Mouse (Mus musculus) MEL (cell line): ENCODE measurements around the gene Mpp6. TPM values are rescaled to one million over a fixed set of nuclear protein-coding genes. Genes with fewer than 3 reads are reported as not detected.

Experiments used
- DNase-seq: peaks from one replicate; pipeline ENCODE4 v3.0.0; 2011; ENCODE audit warnings: low read depth, low spot score
- H3K27ac ChIP-seq: 2 replicates; pipeline ENCODE4 v1.5.1; 2012; ENCODE audit warnings: low read depth, mild to moderate bottlenecking, control low read depth, low read length, moderate library complexity; ENCODE audit not compliant: control insufficient read depth
- H3K27me3 ChIP-seq, 2 experiments: fragments of 150-350 bp in 1 of 2; sonication (generic) in 1 of 2; 2 replicates each; pipeline ENCODE4 v1.6.1; 2012; ENCODE audit warnings: low read length in 2 of 2, mild to moderate bottlenecking in 2 of 2, improper control_type of control experiment in 1 of 2, moderate library complexity in 1 of 2; ENCODE audit not compliant: insufficient read depth in 2 of 2, control insufficient read depth in 1 of 2
- H3K36me3 ChIP-seq, 2 experiments: 2 replicates each; pipeline ENCODE4 v1.6.1; 2012 to 2014; ENCODE audit warnings: low read length in 2 of 2, improper control_type of control experiment in 1 of 2, inconsistent platforms in 1 of 2, mild to moderate bottlenecking in 1 of 2; ENCODE audit not compliant: insufficient read depth in 2 of 2, control insufficient read depth in 1 of 2
- H3K4me1 ChIP-seq, 2 experiments: fragments of 150-350 bp in 1 of 2; sonication (generic) in 1 of 2; 2 replicates each; pipeline ENCODE4 v1.6.1; 2012; ENCODE audit warnings: low read length in 2 of 2, improper control_type of control experiment in 1 of 2, mild to moderate bottlenecking in 1 of 2; ENCODE audit not compliant: insufficient read depth in 2 of 2, control insufficient read depth in 1 of 2
- H3K4me3 ChIP-seq, 2 experiments: fragments of 150-350 bp in 1 of 2; sonication (generic) in 1 of 2; 2 replicates each; pipeline ENCODE4 v1.5.1; 2012; ENCODE audit warnings: low read depth in 2 of 2, low read length in 2 of 2, mild to moderate bottlenecking in 2 of 2, moderate library complexity in 2 of 2, control low read depth in 1 of 2, improper control_type of control experiment in 1 of 2; ENCODE audit not compliant: control insufficient read depth in 1 of 2, insufficient read depth in 1 of 2
- H3K79me2 ChIP-seq: 2 replicates; pipeline ENCODE4 v1.6.1; 2012; ENCODE audit warnings: mild to moderate bottlenecking, low read length, moderate library complexity; ENCODE audit not compliant: control insufficient read depth, poor library complexity, insufficient read depth
- H3K9ac ChIP-seq: 2 replicates; pipeline ENCODE4 v1.6.1; 2012; ENCODE audit warnings: low read depth, mild to moderate bottlenecking, control low read depth, low read length, moderate library complexity; ENCODE audit not compliant: control insufficient read depth, poor library complexity, severe bottlenecking
- H3K9me3 ChIP-seq: fragments of 150-350 bp; sonication (generic); replicated peaks from 2 replicates; pipeline ENCODE4 v1.6.1; 2012; ENCODE audit warnings: mild to moderate bottlenecking, low read length, improper control_type of control experiment, moderate library complexity; ENCODE audit not compliant: insufficient read depth
- CHD1 ChIP-seq: IDR thresholded peaks from 2 replicates; pipeline ENCODE4 v1.6.1; 2012; ENCODE audit warnings: low read depth, mild to moderate bottlenecking, inconsistent platforms, low read length, improper control_type of control experiment
- CHD2 ChIP-seq: IDR thresholded peaks from 2 replicates; pipeline ENCODE4 v1.6.1; 2011; ENCODE audit warnings: low read length, improper control_type of control experiment
- CTCF ChIP-seq, 3 experiments: IDR thresholded peaks in 2 of 3; conservative IDR thresholded peaks in 1 of 3; 2 replicates each; pipeline ENCODE4 v1.5.1; 2011 to 2012; ENCODE audit warnings: low read length in 3 of 3, low read depth in 2 of 3, mild to moderate bottlenecking in 2 of 3, improper control_type of control experiment in 1 of 3, inconsistent platforms in 1 of 3, mixed read lengths in 1 of 3, moderate library complexity in 1 of 3; ENCODE audit not compliant: control insufficient read depth in 1 of 3, insufficient read depth in 1 of 3, poor library complexity in 1 of 3, severe bottlenecking in 1 of 3
- EP300 ChIP-seq, 2 experiments: IDR thresholded peaks; 2 replicates each; pipeline ENCODE4 v1.6.1; 2011; ENCODE audit warnings: improper control_type of control experiment in 2 of 2, low read length in 2 of 2, low read depth in 1 of 2, mild to moderate bottlenecking in 1 of 2
- HCFC1 ChIP-seq: IDR thresholded peaks from 2 replicates; pipeline ENCODE4 v1.6.1; 2012; ENCODE audit warnings: low read depth, mild to moderate bottlenecking, inconsistent platforms, low read length, improper control_type of control experiment, moderate library complexity
- KAT2A ChIP-seq: conservative IDR thresholded peaks from 2 replicates; pipeline ENCODE4 v1.6.1; 2012; ENCODE audit warnings: low read depth, low read length, improper control_type of control experiment, inconsistent platforms
- MAZ ChIP-seq: IDR thresholded peaks from 2 replicates; pipeline ENCODE4 v1.6.1; 2012; ENCODE audit warnings: low read depth, mild to moderate bottlenecking, inconsistent platforms, low read length, improper control_type of control experiment
- MYB ChIP-seq: IDR thresholded peaks from 2 replicates; pipeline ENCODE4 v1.6.1; 2011; ENCODE audit warnings: mild to moderate bottlenecking, low read depth, low read length, improper control_type of control experiment
- MYC ChIP-seq: IDR thresholded peaks from 2 replicates; pipeline ENCODE4 v1.6.1; 2011; ENCODE audit warnings: low read depth, mild to moderate bottlenecking, low read length, improper control_type of control experiment, moderate library complexity
- NRF1 ChIP-seq: IDR thresholded peaks from 2 replicates; pipeline ENCODE4 v1.6.1; 2014; ENCODE audit warnings: low read depth, mild to moderate bottlenecking, inconsistent platforms, low read length, improper control_type of control experiment, moderate library complexity; ENCODE audit not compliant: poor library complexity, insufficient read depth, severe bottlenecking
- POLR2A ChIP-seq, 2 experiments: IDR thresholded peaks; 2 replicates each; pipeline ENCODE4 v1.6.1; 2011 to 2012; ENCODE audit warnings: low read length in 2 of 2, mild to moderate bottlenecking in 2 of 2, control low read depth in 1 of 2, improper control_type of control experiment in 1 of 2, low read depth in 1 of 2, moderate library complexity in 1 of 2; ENCODE audit not compliant: control insufficient read depth in 1 of 2, insufficient read depth in 1 of 2, poor library complexity in 1 of 2
- POLR2AphosphoS5 ChIP-seq: IDR thresholded peaks from 2 replicates; pipeline ENCODE4 v1.6.1; 2012; ENCODE audit warnings: low read depth, borderline replicate concordance, mild to moderate bottlenecking, inconsistent platforms, low read length, moderate library complexity, mixed read lengths
- TAL1 ChIP-seq: IDR thresholded peaks from 2 replicates; pipeline ENCODE4 v1.6.1; 2012; ENCODE audit warnings: mild to moderate bottlenecking, inconsistent platforms, low read length, moderate library complexity, mixed read lengths
- TBP ChIP-seq: IDR thresholded peaks from 2 replicates; pipeline ENCODE4 v1.8.0; 2011; ENCODE audit warnings: low read depth, low read length, improper control_type of control experiment
- ZKSCAN1 ChIP-seq: IDR thresholded peaks from 2 replicates; pipeline ENCODE4 v1.6.1; 2012; ENCODE audit warnings: low read depth, mild to moderate bottlenecking, inconsistent platforms, low read length, improper control_type of control experiment, moderate library complexity
- ZMIZ1 ChIP-seq: IDR thresholded peaks from 2 replicates; pipeline ENCODE4 v1.6.1; 2012; ENCODE audit warnings: low read depth, mild to moderate bottlenecking, inconsistent platforms, low read length, improper control_type of control experiment, moderate library complexity
- polyA plus RNA-seq, 2 experiments: library from polyadenylated mRNA; stranded (reverse) in 1 of 2; unstranded in 1 of 2; fragments of >175 nt in 1 of 2; fragments of >200 nt in 1 of 2; gene quantifications; 2 replicates each; pipeline versions ENCODE4 v1.2.1 to v1.2.4; 2012; ENCODE audit warnings: low replicate concordance in 2 of 2, low read depth in 1 of 2; ENCODE audit not compliant: insufficient read length in 2 of 2, insufficient read depth in 1 of 2, missing spikeins in 1 of 2
- total RNA-seq: library from RNA; depleted of rRNA; stranded (reverse); fragments of 300-350 nt; gene quantifications from 2 replicates; pipeline ENCODE4 v1.2.3, GENCODE M21; 2012

The Mpp6 gene
- total and polyA plus RNA-seq, 3 experiments: 68.1 to 74.8 TPM; not detected in 1

- Histone ChIP-seq H3K9me3 (no peaks in the 10 kb centered on the region), H3K27ac (no peak overlapping the region), H3K4me3 (no peak overlapping the region), H3K79me2 (no peaks in the 10 kb centered on the region), H3K36me3 (peaks cover 0 to 5% of the 10 kb centered on the region in 2 experiments; a peak in 2 of 4 replicates), H3K9ac (no peak overlapping the region), H3K4me1 (no peaks in the 10 kb centered on the region; a peak in 1 of 4 replicates), H3K27me3 (no peaks in the 10 kb centered on the region)
- TF ChIP-seq MAZ (no peak), TAL1 (no peak), NRF1 (no peak), CHD2 (no peak), EP300 (IDR thresholded peaks at IDR 0.05; ENCODE audit: low read depth in 1 of 2, low read length in 2 of 2) (no peak), HCFC1 (no peak), ZMIZ1 (no peak), KAT2A (no peak), TBP (no peak), POLR2AphosphoS5 (no peak)
- no peak for DNase-seq
Observed at GRCm38 (mm10) chr6:50168821-50169220, 58.8 kb downstream of the Mpp6 start.

DNA sequence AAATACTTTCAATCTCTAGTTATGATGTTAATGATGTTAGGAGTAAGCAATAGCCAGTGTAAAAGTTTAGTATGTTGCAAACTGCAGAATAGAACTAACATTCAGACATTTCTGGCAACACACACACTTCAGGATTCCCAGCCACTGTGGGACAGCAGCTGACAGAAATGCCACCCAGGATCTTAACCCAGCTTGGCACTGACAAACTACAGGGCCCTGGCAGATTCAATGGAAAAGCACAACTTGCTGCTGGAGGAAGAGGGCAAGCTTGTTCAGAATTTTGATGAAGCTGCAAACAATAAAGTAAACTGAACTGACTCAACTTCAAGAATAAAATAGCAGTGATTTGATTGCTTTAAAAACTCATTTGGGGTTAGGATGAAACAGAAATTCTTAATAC, 59.7 kb downstream of the Mpp6 start:
- no peaks in the 10 kb centered on the region for H3K27me3 ChIP-seq
- no peak for DNase-seq
- no peaks in the 10 kb centered on the region for H3K79me2 ChIP-seq
- no peaks in the 10 kb centered on the region; a peak in 1 of 4 replicates for H3K4me1 ChIP-seq
- TF ChIP-seq POLR2A (IDR thresholded peaks at IDR 0.05; ENCODE audit: control insufficient read depth in 1 of 2, insufficient read depth in 1 of 2, low read depth in 1 of 2, low read length in 2 of 2, poor library complexity in 1 of 2) (no peak), NRF1 (no peak), CTCF (IDR thresholded peaks at IDR 0.05 in 2 of 3, conservative IDR thresholded peaks at IDR 0.05 in 1 of 3; ENCODE audit: control insufficient read depth in 1 of 3, insufficient read depth in 1 of 3, low read depth in 2 of 3, low read length in 3 of 3, poor library complexity in 1 of 3, severe bottlenecking in 1 of 3) (no peak), ZKSCAN1 (no peak), MYC (no peak), ZMIZ1 (no peak), MYB (no peak)
- no peak overlapping the region for H3K9ac ChIP-seq
- H3K27ac ChIP-seq: no peak overlapping the region
- no peak overlapping the region for H3K4me3 ChIP-seq
- peaks cover 0 to 5% of the 10 kb centered on the region in 2 experiments; a peak in 2 of 4 replicates for H3K36me3 ChIP-seq
- no peaks in the 10 kb centered on the region for H3K9me3 ChIP-seq

DNA sequence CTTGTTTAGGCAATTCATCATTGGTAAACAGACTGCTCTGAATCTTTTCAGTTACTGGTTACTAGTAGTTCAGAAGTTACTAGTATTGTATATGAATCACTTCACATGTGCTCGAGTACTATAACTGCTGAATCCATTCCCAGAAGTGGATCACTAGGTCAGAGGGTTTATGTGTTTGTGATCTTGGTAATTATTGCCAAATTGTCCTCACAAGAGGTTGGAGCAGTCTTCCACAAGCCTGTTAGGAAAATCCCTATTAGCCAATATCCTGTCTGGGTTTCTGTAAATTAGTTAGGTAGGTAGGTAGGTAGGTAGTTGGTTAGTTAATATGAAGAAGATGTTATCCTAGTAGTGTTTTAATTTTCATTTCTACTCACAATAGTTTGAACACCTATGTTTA, 65.7 kb downstream of the Mpp6 start:
- peaks cover 0 to 2% of the 10 kb centered on the region in 2 experiments; a peak in 2 of 4 replicates for H3K36me3 ChIP-seq
- DNase-seq: no peak
- TF ChIP-seq CHD1 (no peak), POLR2AphosphoS5 (no peak)
- TF ChIP-seq, all 39 proteins: peak for 0
- no peaks in the 10 kb centered on the region for H3K4me1 ChIP-seq
- H3K9ac ChIP-seq: no peak overlapping the region
- H3K27me3 ChIP-seq: no peaks in the 10 kb centered on the region
- H3K79me2 ChIP-seq: no peaks in the 10 kb centered on the region
- no peak overlapping the region for H3K4me3 ChIP-seq
- no peak overlapping the region for H3K27ac ChIP-seq
- H3K9me3 ChIP-seq: no peaks in the 10 kb centered on the region
